Mouse (Mus musculus) liver, embryonic 12.5 days (tissue): ENCODE data around the gene Map3k4. TPM values are rescaled to one million over a fixed set of nuclear protein-coding genes. Genes with fewer than 3 reads are reported as not detected.

ENCODE experiments used
- ATAC-seq: fragments of 200-750 bp; cut with Nextera tagmentation; 2 replicates; pipeline ENCODE4 v1.8.0; 2017; ENCODE audit warnings: moderate number of reproducible peaks, mild to moderate bottlenecking, moderate library complexity
- H3K27ac ChIP-seq: fragments of 300-500 bp; sonication (generic); 2 replicates; pipeline ENCODE4 v1.5.1; 2016; ENCODE audit warnings: mild to moderate bottlenecking
- H3K27me3 ChIP-seq: fragments of 300-500 bp; sonication (generic); replicated peaks from 2 replicates; pipeline ENCODE4 v1.6.1; 2016; ENCODE audit warnings: mild to moderate bottlenecking, moderate library complexity
- H3K36me3 ChIP-seq: fragments of 300-500 bp; sonication (generic); 2 replicates; pipeline ENCODE4 v1.6.1; 2016; ENCODE audit warnings: mild to moderate bottlenecking, moderate library complexity
- H3K4me1 ChIP-seq: fragments of 300-500 bp; sonication (generic); 2 replicates; pipeline ENCODE4 v1.6.1; 2016
- H3K4me2 ChIP-seq: fragments of 300-500 bp; sonication (generic); 2 replicates; pipeline ENCODE4 v1.6.1; 2016; ENCODE audit warnings: mild to moderate bottlenecking, moderate library complexity
- H3K4me3 ChIP-seq: fragments of 300-500 bp; sonication (generic); 2 replicates; pipeline ENCODE4 v1.5.1; 2016; ENCODE audit warnings: mild to moderate bottlenecking, moderate library complexity
- H3K9ac ChIP-seq: fragments of 300-500 bp; sonication (generic); 2 replicates; pipeline ENCODE4 v1.6.1; 2016; ENCODE audit warnings: mild to moderate bottlenecking, moderate library complexity
- H3K9me3 ChIP-seq: fragments of 300-500 bp; sonication (generic); replicated peaks from 2 replicates; pipeline ENCODE4 v1.6.1; 2016; ENCODE audit warnings: mild to moderate bottlenecking, moderate library complexity
- WGBS: fragments of 180-500 bp; shearing (Covaris S2); methylation state at CpG from one replicate; pipeline ENCODE4 v1.1.7; 2016; ENCODE audit not compliant: insufficient replicate concordance; 5-methylcytosine and 5-hydroxymethylcytosine counted together
- polyA plus RNA-seq: library from polyadenylated mRNA; unstranded; fragments of >200 nt; fragmentation: Nextera tagmentation; extraction: Ambion mirVana; gene quantifications from 2 replicates; pipeline ENCODE4 v1.2.1, GENCODE M21; 2016

Map3k4 gene
- polyA plus RNA-seq, 1 experiment from 2014 or later: 24.2 TPM

- 55% methylated on average over 10 of the region's 10 CpGs for WGBS
- Histone ChIP-seq H3K4me1 (peaks cover 90% of the 10 kb centered on the region), H3K4me2 (peak overlapping the region; percentile 37), H3K9me3 (no peaks in the 10 kb centered on the region), H3K27ac (peak overlapping the region; percentile 78), H3K27me3 (no peaks in the 10 kb centered on the region), H3K4me3 (no peak overlapping the region), H3K36me3 (peaks cover 77% of the 10 kb centered on the region), H3K9ac (peak overlapping the region; percentile 49)
- ATAC-seq: peak; percentile 44
Measured at GRCm38 (mm10) chr17:12195604-12196003, 123.0 kb downstream of the Map3k4 start.

- no peaks in the 10 kb centered on the region for H3K9me3 ChIP-seq
- no peaks in the 10 kb centered on the region for H3K27me3 ChIP-seq
- peak; percentile 54; the same call in 1 of the 2 replicates for ATAC-seq
- peak overlapping the region; percentile 49 for H3K9ac ChIP-seq
- H3K4me1 ChIP-seq: peaks cover 90% of the 10 kb centered on the region
- peaks cover 77% of the 10 kb centered on the region for H3K36me3 ChIP-seq
- peak overlapping the region; percentile 78 for H3K27ac ChIP-seq
- WGBS: 45% methylated on average over 5 of the region's 5 CpGs
- no peak overlapping the region for H3K4me3 ChIP-seq
- H3K4me2 ChIP-seq: peak overlapping the region; percentile 37
Measured at GRCm38 (mm10) chr17:12195137-12195536, 123.5 kb downstream of the Map3k4 start.

- Histone ChIP-seq H3K27me3 (no peaks in the 10 kb centered on the region), H3K36me3 (peaks cover 60% of the 10 kb centered on the region), H3K9me3 (no peaks in the 10 kb centered on the region), H3K4me3 (no peak overlapping the region), H3K9ac (peak overlapping the region; percentile 74), H3K4me2 (no peak overlapping the region), H3K4me1 (peaks cover 84% of the 10 kb centered on the region), H3K27ac (peak overlapping the region; percentile 97)
- ATAC-seq: no peak
- WGBS: 79% methylated on average over 1 of the region's 1 CpGs
Measured at GRCm38 (mm10) chr17:12187782-12188181, 130.8 kb downstream of the Map3k4 start.

- peak; percentile 53 for ATAC-seq
- H3K27me3 ChIP-seq: no peaks in the 10 kb centered on the region
- H3K36me3 ChIP-seq: peaks cover 59% of the 10 kb centered on the region
- peaks cover 88% of the 10 kb centered on the region for H3K4me1 ChIP-seq
- H3K4me2 ChIP-seq: peak overlapping the region; percentile 54
- H3K9me3 ChIP-seq: no peaks in the 10 kb centered on the region
- H3K9ac ChIP-seq: peak overlapping the region; percentile 74
- H3K4me3 ChIP-seq: 0 out of 2 replicates have a peak overlapping the region, but pooled peaks have one; percentile 3
- WGBS: 60% methylated on average over 3 of the region's 3 CpGs
- peak overlapping the region; percentile 97 for H3K27ac ChIP-seq
Measured at GRCm38 (mm10) chr17:12186341-12186740, 132.3 kb downstream of the Map3k4 start.

GRCm38 (mm10) chr17:12185855-12186254, 132.7 kb downstream of the Map3k4 start:
- Histone ChIP-seq H3K4me3 (0 out of 2 replicates have a peak overlapping the region, but pooled peaks have one; percentile 3), H3K36me3 (peaks cover 58% of the 10 kb centered on the region), H3K27ac (peak overlapping the region; percentile 97), H3K9me3 (no peaks in the 10 kb centered on the region), H3K9ac (peak overlapping the region; percentile 74), H3K4me1 (peaks cover 87% of the 10 kb centered on the region), H3K4me2 (peak overlapping the region; percentile 54), H3K27me3 (no peaks in the 10 kb centered on the region)
- ATAC-seq: peak; percentile 96
- 25% methylated on average over 4 of the region's 4 CpGs for WGBS

- no peak for ATAC-seq
- H3K9ac ChIP-seq: peak overlapping the region; percentile 39; the same call in 1 of the 2 replicates
- H3K4me1 ChIP-seq: peaks cover 90% of the 10 kb centered on the region
- no peaks in the 10 kb centered on the region for H3K9me3 ChIP-seq
- no peak overlapping the region for H3K4me3 ChIP-seq
- H3K4me2 ChIP-seq: no peak overlapping the region
- peaks cover 58% of the 10 kb centered on the region for H3K36me3 ChIP-seq
- WGBS: 73% methylated on average over 8 of the region's 8 CpGs
- H3K27ac ChIP-seq: peak overlapping the region; percentile 85
- no peaks in the 10 kb centered on the region for H3K27me3 ChIP-seq
Measured at GRCm38 (mm10) chr17:12184283-12184682, 134.3 kb downstream of the Map3k4 start.

- Histone ChIP-seq H3K9ac (peak overlapping the region; percentile 55), H3K9me3 (no peaks in the 10 kb centered on the region), H3K27ac (peak overlapping the region; percentile 85), H3K4me2 (peak overlapping the region; percentile 34), H3K36me3 (peaks cover 60% of the 10 kb centered on the region), H3K4me1 (peaks cover 99% of the 10 kb centered on the region), H3K27me3 (no peaks in the 10 kb centered on the region), H3K4me3 (no peak overlapping the region)
- 49% methylated on average over 5 of the region's 5 CpGs for WGBS
- ATAC-seq: peak; percentile 74
Measured at GRCm38 (mm10) chr17:12182702-12183485, 135.7 kb downstream of the Map3k4 start.

- Histone ChIP-seq H3K27ac (peak overlapping the region; percentile 11; the same call in 1 of the 2 replicates), H3K4me2 (no peak overlapping the region), H3K4me3 (no peak overlapping the region), H3K36me3 (peaks cover 82% of the 10 kb centered on the region), H3K9me3 (no peaks in the 10 kb centered on the region; the same call in none of the 2 replicates), H3K9ac (no peak overlapping the region), H3K4me1 (peaks cover 75% of the 10 kb centered on the region), H3K27me3 (no peaks in the 10 kb centered on the region)
- no peak for ATAC-seq
- 63% methylated on average over 2 of the region's 2 CpGs for WGBS
Measured at GRCm38 (mm10) chr17:12179766-12180165, 138.8 kb downstream of the Map3k4 start.

GRCm38 (mm10) chr17:12179339-12179738, 139.3 kb downstream of the Map3k4 start:
- H3K4me3 ChIP-seq: no peak overlapping the region
- peaks cover 70% of the 10 kb centered on the region for H3K4me1 ChIP-seq
- H3K27ac ChIP-seq: peak overlapping the region; percentile 11; the same call in 1 of the 2 replicates
- no peak for ATAC-seq
- WGBS: 84% methylated on average over 7 of the region's 7 CpGs
- H3K36me3 ChIP-seq: peaks cover 85% of the 10 kb centered on the region
- no peaks in the 10 kb centered on the region; the same call in none of the 2 replicates for H3K9me3 ChIP-seq
- H3K9ac ChIP-seq: no peak overlapping the region
- H3K27me3 ChIP-seq: no peaks in the 10 kb centered on the region
- H3K4me2 ChIP-seq: no peak overlapping the region

Other genes with a start within 250 kb of the Map3k4 start
- gene Agpat4, start 200.1 kb downstream of the Map3k4 start, polyA plus RNA-seq: 31.6 and 35.2 TPM in 2 replicates
- gene Plg, start 59.8 kb upstream of the Map3k4 start, polyA plus RNA-seq: 139 and 140 TPM in 2 replicates
- 2.2 and 2.5 TPM in 2 replicates for gene Slc22a3, start 188.9 kb upstream of the Map3k4 start, polyA plus RNA-seq